Mouse (Mus musculus): ENCODE measurements around the gene Gm42906. TPM values are rescaled to one million over a fixed set of nuclear protein-coding genes. Genes with fewer than 3 reads are reported as not detected.

The Gm42906 gene
- polyA plus RNA-seq, 1 experiment: not detected

DNA sequence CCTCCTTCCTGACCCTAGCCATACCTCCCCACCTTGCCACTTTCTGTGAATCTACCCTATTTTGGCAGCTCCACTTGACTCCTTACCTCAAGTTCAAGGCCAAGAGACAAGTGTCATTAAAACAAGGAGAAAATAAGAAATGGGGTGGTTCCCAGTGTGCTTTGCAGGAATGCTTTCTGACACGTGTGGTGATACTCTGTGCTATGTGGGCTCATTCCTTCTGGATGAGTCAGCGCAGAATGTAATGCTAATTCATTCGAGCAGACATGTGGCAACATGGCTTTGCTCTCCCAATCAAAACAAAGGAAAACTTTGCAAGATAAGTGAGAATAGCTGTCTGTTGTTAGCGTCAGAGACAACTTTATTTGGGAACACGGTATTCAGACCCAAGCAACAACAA, 225.0 kb downstream of the Gm42906 start:
- Histone ChIP-seq H3K4me1 (ENCODE audit: control insufficient read depth, insufficient read depth, insufficient read length, low read length) (peaks cover 2% of the 10 kb centered on the region; the same call in 1 of the 2 replicates), H3K4me3 (ENCODE audit: low read depth, low read length) (no peak overlapping the region), H3K27ac (ENCODE audit: insufficient read depth, low read depth, low read length) (no peak overlapping the region), H3K36me3 (ENCODE audit: control insufficient read depth, insufficient read depth, low read length) (no peaks in the 10 kb centered on the region), H3K27me3 (ENCODE audit: control insufficient read depth, insufficient read depth, low read length) (no peaks in the 10 kb centered on the region)
- 77% methylated on average over 5 of the region's 5 CpGs for WGBS
- TF ChIP-seq CTCF (IDR thresholded peaks at IDR 0.05; ENCODE audit: extremely low read depth, insufficient read length, insufficient replicate concordance, low read depth, low read length) (no peak), POLR2A (IDR thresholded peaks at IDR 0.05; ENCODE audit: low read depth, low read length) (no peak)

DNA sequence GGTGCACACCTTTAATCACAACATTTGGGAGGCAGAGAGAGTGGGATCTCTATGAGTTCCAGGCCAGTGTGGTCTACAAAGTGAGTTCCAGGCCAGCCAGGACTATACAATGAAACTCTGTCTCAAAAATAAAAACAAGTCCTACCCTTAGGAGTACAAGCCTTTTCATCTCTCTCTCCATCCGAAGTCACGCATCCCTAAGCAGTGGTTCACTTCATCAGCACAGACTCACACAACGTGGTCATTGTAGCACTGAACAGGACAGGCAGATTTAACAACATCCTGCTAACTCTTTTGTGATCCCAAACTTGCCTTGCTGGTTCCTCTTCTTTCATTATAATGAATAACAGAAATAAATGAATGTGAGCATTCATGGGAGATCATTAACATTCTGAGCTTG, 226.7 kb downstream of the Gm42906 start:
- TF ChIP-seq POLR2A (IDR thresholded peaks at IDR 0.05; ENCODE audit: low read depth, low read length) (no peak), CTCF (IDR thresholded peaks at IDR 0.05; ENCODE audit: extremely low read depth, insufficient read length, insufficient replicate concordance, low read depth, low read length) (no peak)
- H3K4me1 ChIP-seq (ENCODE audit: control insufficient read depth, insufficient read depth, insufficient read length, low read length): peaks cover 5% of the 10 kb centered on the region; the same call in 1 of the 2 replicates
- H3K27ac ChIP-seq (ENCODE audit: insufficient read depth, low read depth, low read length): no peak overlapping the region
- H3K4me3 ChIP-seq (ENCODE audit: low read depth, low read length): no peak overlapping the region
- H3K27me3 ChIP-seq (ENCODE audit: control insufficient read depth, insufficient read depth, low read length): no peaks in the 10 kb centered on the region
- WGBS: 90% methylated on average over 3 of the region's 3 CpGs
- H3K36me3 ChIP-seq (ENCODE audit: control insufficient read depth, insufficient read depth, low read length): no peaks in the 10 kb centered on the region

- H3K4me3 ChIP-seq (ENCODE audit: low read depth, low read length): no peak overlapping the region
- H3K4me1 ChIP-seq (ENCODE audit: control insufficient read depth, insufficient read depth, insufficient read length, low read length): peaks cover 4% of the 10 kb centered on the region; the same call in 1 of the 2 replicates
- H3K36me3 ChIP-seq (ENCODE audit: control insufficient read depth, insufficient read depth, low read length): no peaks in the 10 kb centered on the region
- TF ChIP-seq POLR2A (IDR thresholded peaks at IDR 0.05; ENCODE audit: low read depth, low read length): no peak
- no peak for TF ChIP-seq CTCF (IDR thresholded peaks at IDR 0.05; ENCODE audit: extremely low read depth, insufficient read length, insufficient replicate concordance, low read depth, low read length)
- no peak overlapping the region for H3K27ac ChIP-seq (ENCODE audit: insufficient read depth, low read depth, low read length)
- no peaks in the 10 kb centered on the region for H3K27me3 ChIP-seq (ENCODE audit: control insufficient read depth, insufficient read depth, low read length)
- 78% methylated on average over 3 of the region's 3 CpGs for WGBS
Observed at GRCm38 (mm10) chr5:151199235-151199634, 228.7 kb downstream of the Gm42906 start.

- H3K4me1 ChIP-seq (ENCODE audit: control insufficient read depth, insufficient read depth, insufficient read length, low read length): peaks cover 3% of the 10 kb centered on the region; the same call in 1 of the 2 replicates
- no peak for TF ChIP-seq POLR2A (IDR thresholded peaks at IDR 0.05; ENCODE audit: low read depth, low read length)
- no peak for TF ChIP-seq CTCF (IDR thresholded peaks at IDR 0.05; ENCODE audit: extremely low read depth, insufficient read length, insufficient replicate concordance, low read depth, low read length)
- H3K27ac ChIP-seq (ENCODE audit: insufficient read depth, low read depth, low read length): no peak overlapping the region
- no peak overlapping the region for H3K4me3 ChIP-seq (ENCODE audit: low read depth, low read length)
- 35% methylated on average over 13 of the region's 13 CpGs for whole genome bisulfite sequencing
- no peaks in the 10 kb centered on the region for H3K27me3 ChIP-seq (ENCODE audit: control insufficient read depth, insufficient read depth, low read length)
- no peaks in the 10 kb centered on the region for H3K36me3 ChIP-seq (ENCODE audit: control insufficient read depth, insufficient read depth, low read length)
Observed at GRCm38 (mm10) chr5:151196603-151197272, 231.2 kb downstream of the Gm42906 start.

DNA sequence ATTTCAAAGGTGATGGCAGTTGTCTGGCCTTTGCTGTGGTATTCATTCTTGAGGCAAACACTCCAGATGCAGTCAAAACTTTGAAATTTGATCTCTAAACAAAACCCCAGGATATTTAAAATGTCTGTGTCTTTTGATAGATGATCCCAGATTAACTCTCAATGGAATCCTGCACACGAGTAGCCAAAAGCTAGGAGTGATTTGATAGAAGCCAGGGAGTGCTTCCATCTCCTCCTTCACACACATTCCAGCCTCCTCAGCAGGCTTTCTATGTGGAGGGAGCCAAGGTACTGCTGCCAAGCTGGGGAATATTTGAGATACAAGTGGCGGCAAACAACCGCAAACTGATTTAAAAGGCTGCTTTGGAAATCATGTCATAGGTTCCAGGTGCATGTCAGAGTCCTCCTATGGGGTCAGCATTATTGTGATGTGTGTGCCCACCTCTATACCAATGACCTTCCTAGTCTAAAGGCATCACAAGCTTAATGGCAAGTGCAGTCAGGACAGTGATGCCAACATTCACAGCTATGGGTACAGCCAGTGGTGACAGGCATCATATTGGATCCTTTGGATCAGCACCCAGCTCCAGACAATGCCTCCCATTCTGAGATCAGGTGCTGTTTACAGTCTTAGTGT, 234.0 kb downstream of the Gm42906 start:
- TF ChIP-seq POLR2A (IDR thresholded peaks at IDR 0.05; ENCODE audit: low read depth, low read length) (no peak), CTCF (IDR thresholded peaks at IDR 0.05; ENCODE audit: extremely low read depth, insufficient read length, insufficient replicate concordance, low read depth, low read length) (no peak)
- WGBS: 87% methylated on average over 3 of the region's 3 CpGs
- Histone ChIP-seq H3K27me3 (ENCODE audit: control insufficient read depth, insufficient read depth, low read length) (no peaks in the 10 kb centered on the region), H3K36me3 (ENCODE audit: control insufficient read depth, insufficient read depth, low read length) (no peaks in the 10 kb centered on the region), H3K4me3 (ENCODE audit: low read depth, low read length) (no peak overlapping the region), H3K27ac (ENCODE audit: insufficient read depth, low read depth, low read length) (no peak overlapping the region), H3K4me1 (ENCODE audit: control insufficient read depth, insufficient read depth, insufficient read length, low read length) (peaks cover 3% of the 10 kb centered on the region; the same call in 1 of the 2 replicates)

DNA sequence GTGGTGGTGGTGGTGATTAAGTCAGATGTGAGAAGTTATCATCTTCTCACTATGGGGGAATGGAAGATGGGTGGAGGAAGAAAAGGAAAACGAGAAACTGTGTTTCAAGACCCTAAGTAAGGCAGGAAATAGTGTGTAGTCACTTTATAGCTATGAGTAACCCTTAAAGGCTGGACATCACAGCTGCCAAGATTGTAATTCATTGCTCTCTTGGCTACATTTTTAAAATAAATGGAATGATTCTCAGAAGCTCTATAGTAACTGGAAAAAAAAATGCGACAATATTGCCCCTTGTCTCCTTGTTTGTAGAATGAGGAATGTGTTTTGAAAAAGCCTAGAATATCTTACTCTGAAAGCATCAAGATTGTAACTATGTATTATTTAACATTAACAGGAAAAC, 235.7 kb downstream of the Gm42906 start:
- Histone ChIP-seq H3K4me3 (ENCODE audit: low read depth, low read length) (no peak overlapping the region), H3K4me1 (ENCODE audit: control insufficient read depth, insufficient read depth, insufficient read length, low read length) (peaks cover 3% of the 10 kb centered on the region; the same call in 1 of the 2 replicates), H3K27me3 (ENCODE audit: control insufficient read depth, insufficient read depth, low read length) (no peaks in the 10 kb centered on the region), H3K36me3 (ENCODE audit: control insufficient read depth, insufficient read depth, low read length) (no peaks in the 10 kb centered on the region), H3K27ac (ENCODE audit: insufficient read depth, low read depth, low read length) (no peak overlapping the region)
- no peak for TF ChIP-seq CTCF (IDR thresholded peaks at IDR 0.05; ENCODE audit: extremely low read depth, insufficient read length, insufficient replicate concordance, low read depth, low read length)
- no peak for TF ChIP-seq POLR2A (IDR thresholded peaks at IDR 0.05; ENCODE audit: low read depth, low read length)
- 72% methylated on average over 2 of the region's 2 CpGs for WGBS

GRCm38 (mm10) chr5:151190764-151191163, 237.2 kb downstream of the Gm42906 start:
- H3K36me3 ChIP-seq (ENCODE audit: control insufficient read depth, insufficient read depth, low read length): no peaks in the 10 kb centered on the region
- H3K27ac ChIP-seq (ENCODE audit: insufficient read depth, low read depth, low read length): no peak overlapping the region
- no peak overlapping the region for H3K4me3 ChIP-seq (ENCODE audit: low read depth, low read length)
- no peaks in the 10 kb centered on the region for H3K4me1 ChIP-seq (ENCODE audit: control insufficient read depth, insufficient read depth, insufficient read length, low read length)
- no peaks in the 10 kb centered on the region for H3K27me3 ChIP-seq (ENCODE audit: control insufficient read depth, insufficient read depth, low read length)
- no peak for TF ChIP-seq POLR2A (IDR thresholded peaks at IDR 0.05; ENCODE audit: low read depth, low read length)
- TF ChIP-seq CTCF (IDR thresholded peaks at IDR 0.05; ENCODE audit: extremely low read depth, insufficient read length, insufficient replicate concordance, low read depth, low read length): no peak
- 71% methylated on average over 5 of the region's 5 CpGs for WGBS
